Mouse (Mus musculus): ENCODE measurements around the gene Gm21976.

The Gm21976 gene

DNA sequence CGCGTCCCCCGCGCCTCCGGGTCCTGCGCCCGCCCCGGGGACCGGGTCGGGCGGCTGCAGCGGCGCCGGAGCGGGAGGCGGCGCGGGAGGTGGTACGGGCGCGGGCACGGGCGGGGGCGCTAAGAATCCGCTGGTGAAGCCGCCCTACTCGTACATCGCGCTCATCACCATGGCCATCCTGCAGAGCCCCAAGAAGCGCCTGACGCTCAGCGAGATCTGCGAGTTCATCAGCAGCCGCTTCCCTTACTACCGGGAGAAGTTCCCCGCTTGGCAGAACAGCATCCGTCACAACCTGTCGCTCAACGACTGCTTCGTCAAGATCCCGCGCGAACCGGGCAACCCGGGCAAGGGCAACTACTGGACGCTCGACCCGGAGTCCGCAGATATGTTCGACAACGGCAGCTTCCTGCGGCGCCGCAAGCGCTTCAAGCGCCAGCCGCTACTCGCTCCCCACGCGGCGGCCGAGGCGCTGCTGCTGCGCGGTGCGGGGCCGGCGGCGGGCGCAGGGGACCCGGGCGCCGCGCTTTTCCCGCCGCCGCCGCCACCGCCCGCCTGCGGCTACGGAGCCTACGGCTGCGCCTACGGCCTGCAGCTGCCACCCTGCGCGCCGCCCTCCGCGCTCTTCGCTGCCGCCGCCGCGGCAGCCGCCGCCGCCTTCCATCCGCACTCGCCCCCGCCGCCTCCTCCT, 75.3 kb downstream of the Gm21976 start:
- peak in 1 of 2 experiments; percentile 40 for DNase-seq

DNA sequence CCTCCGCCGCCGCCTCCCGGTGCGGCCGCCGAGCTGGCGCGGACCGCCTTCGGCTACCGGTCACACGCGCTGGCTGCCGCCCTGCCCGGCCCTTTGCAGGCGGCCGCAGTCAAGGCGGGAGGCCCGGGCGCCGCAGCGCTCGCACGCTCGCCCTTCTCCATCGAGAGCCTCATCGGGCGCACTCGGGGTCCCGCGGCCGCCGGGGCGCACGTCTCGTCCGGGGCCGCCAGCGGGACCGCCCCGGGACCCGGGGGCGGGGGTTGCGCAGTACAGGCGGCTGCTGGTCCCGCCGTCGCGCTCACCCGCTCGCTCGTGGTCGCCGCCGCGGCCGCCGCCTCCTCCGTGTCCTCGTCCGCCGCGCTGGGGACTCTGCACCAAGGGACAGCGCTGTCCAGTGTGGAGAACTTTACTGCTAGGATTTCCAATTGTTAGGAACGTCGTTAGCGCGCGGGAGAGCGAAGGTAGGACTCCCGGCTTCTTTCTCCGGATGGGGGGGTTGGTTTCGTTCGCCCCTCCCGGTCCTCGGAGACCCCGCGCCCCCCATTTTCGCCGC, 75.9 kb downstream of the Gm21976 start:
- DNase-seq, result peak in 1 of 2 experiments; percentile 44

DNA sequence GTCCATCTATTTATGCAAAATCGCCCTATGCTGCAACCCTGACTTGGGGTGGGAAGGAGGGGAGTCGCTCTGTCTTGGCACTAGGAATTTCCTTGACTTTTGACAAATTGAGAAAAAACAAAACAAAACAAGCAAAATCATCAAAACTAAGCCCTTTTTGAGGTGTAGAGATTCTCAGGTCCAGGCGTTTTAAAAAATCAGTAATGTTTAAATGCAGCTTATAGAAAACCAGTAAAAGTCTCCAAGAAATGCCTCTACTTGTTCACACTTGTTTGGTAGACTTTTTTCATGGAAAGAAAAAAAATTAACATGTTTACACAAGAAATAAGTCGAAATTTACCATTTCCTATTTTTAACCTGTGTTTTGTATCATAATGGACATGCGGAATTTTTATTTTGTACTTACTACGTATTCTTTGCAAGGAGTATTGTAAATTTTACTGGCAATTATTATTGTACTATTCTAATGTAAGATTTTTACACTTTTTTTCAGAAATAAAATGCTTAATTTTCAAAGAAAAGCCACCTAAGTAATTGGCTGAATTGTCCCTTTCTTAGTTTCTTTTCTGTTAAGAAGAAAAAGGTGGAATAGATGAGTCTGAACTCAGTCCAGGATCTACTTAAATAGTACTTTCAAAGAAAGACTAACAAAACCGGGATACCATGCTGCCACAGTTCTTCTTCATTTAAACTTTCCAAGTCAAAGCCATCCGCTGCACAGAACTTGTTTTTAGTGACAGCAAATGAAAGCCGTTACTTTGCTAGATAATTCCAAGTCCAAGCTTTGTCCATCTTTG, 76.7 kb downstream of the Gm21976 start:
- DNase-seq, result no peak

All from kidney, postnatal 36 days (tissue).